Mouse (Mus musculus) myocyte (in vitro differentiated cells): ENCODE data around the gene Nfil3. TPM values are rescaled to one million over a fixed set of nuclear protein-coding genes. Genes with fewer than 3 reads are reported as not detected.

ENCODE experiments used
- H3K27me3 ChIP-seq: one replicate; pipeline ENCODE4 v1.6.1; 2011; ENCODE audit not compliant: control insufficient read depth, insufficient read depth, insufficient read length
- H3K36me3 ChIP-seq: one replicate; pipeline ENCODE4 v1.6.1; 2011; ENCODE audit not compliant: control insufficient read depth, insufficient read depth
- H3K4me2 ChIP-seq: one replicate; pipeline ENCODE4 v1.6.1; 2011; ENCODE audit warnings: low read depth, control low read depth
- H3K4me3 ChIP-seq: one replicate; pipeline ENCODE4 v1.5.1; 2011; ENCODE audit warnings: mild to moderate bottlenecking, control low read depth, moderate library complexity
- H3K79me2 ChIP-seq: one replicate; pipeline ENCODE4 v1.6.1; 2011; ENCODE audit not compliant: control insufficient read depth, insufficient read depth
- H3ac ChIP-seq: one replicate; pipeline ENCODE4 v1.6.1; 2011; ENCODE audit not compliant: control insufficient read depth, insufficient read length
- CEBPB ChIP-seq: IDR thresholded peaks from 2 replicates; pipeline ENCODE4 v1.6.1; 2011; ENCODE audit warnings: mild to moderate bottlenecking, moderate library complexity; ENCODE audit not compliant: poor library complexity, insufficient read depth, severe bottlenecking
- E2F4 ChIP-seq: IDR thresholded peaks from one replicate; pipeline ENCODE4 v1.6.1; 2011; ENCODE audit warnings: mild to moderate bottlenecking, control low read depth, moderate library complexity; ENCODE audit not compliant: insufficient read depth
- MAX ChIP-seq: IDR thresholded peaks from one replicate; pipeline ENCODE4 v1.6.1; 2011; ENCODE audit warnings: low read depth, mild to moderate bottlenecking, control low read depth
- MYOD1 ChIP-seq, 3 experiments: IDR thresholded peaks; one replicate each; pipeline ENCODE4 v1.6.1; 2011; ENCODE audit warnings: control low read depth in 2 of 3, low read depth in 2 of 3, mild to moderate bottlenecking in 2 of 3, moderate library complexity in 1 of 3; ENCODE audit not compliant: insufficient read length in 2 of 3, control insufficient read depth in 1 of 3
- MYOG ChIP-seq, 3 experiments: IDR thresholded peaks; one replicate each; pipeline ENCODE4 v1.6.1; 2011; ENCODE audit warnings: control low read depth in 2 of 3, low read depth in 2 of 3, mild to moderate bottlenecking in 2 of 3; ENCODE audit not compliant: insufficient read length in 2 of 3, control insufficient read depth in 1 of 3, insufficient read depth in 1 of 3
- POLR2A ChIP-seq: IDR thresholded peaks from one replicate; pipeline ENCODE4 v1.6.1; 2011; ENCODE audit warnings: low read depth, mild to moderate bottlenecking, control low read depth, moderate library complexity; ENCODE audit not compliant: insufficient read length
- POLR2AphosphoS2 ChIP-seq: IDR thresholded peaks from one replicate; pipeline ENCODE4 v1.6.1; 2011; ENCODE audit warnings: low read depth, control low read depth; ENCODE audit not compliant: insufficient read length
- REST ChIP-seq: IDR thresholded peaks from one replicate; pipeline ENCODE4 v1.6.1; 2011; ENCODE audit warnings: mild to moderate bottlenecking, control low read depth, moderate library complexity; ENCODE audit not compliant: insufficient read depth, insufficient read length
- SRF ChIP-seq: IDR thresholded peaks from one replicate; pipeline ENCODE4 v1.6.1; 2011; ENCODE audit warnings: low read depth; ENCODE audit not compliant: control insufficient read depth, insufficient read length
- TCF12 ChIP-seq: IDR thresholded peaks from one replicate; pipeline ENCODE4 v1.6.1; 2011; ENCODE audit warnings: mild to moderate bottlenecking, control low read depth; ENCODE audit not compliant: poor library complexity, insufficient read depth, severe bottlenecking
- TCF3 ChIP-seq: IDR thresholded peaks from one replicate; pipeline ENCODE4 v1.6.1; 2011; ENCODE audit warnings: low read depth, control low read depth; ENCODE audit not compliant: insufficient read length
- USF1 ChIP-seq: IDR thresholded peaks from one replicate; pipeline ENCODE4 v1.6.1; 2011; ENCODE audit warnings: low read depth, mild to moderate bottlenecking, control low read depth, moderate library complexity
- polyA plus RNA-seq: library from polyadenylated mRNA; unstranded; fragments of >200 nt; fragmentation: generic; extraction: Trizol; gene quantifications from one replicate; pipeline ENCODE4 v1.2.1, GENCODE M21; 2012; ENCODE audit warnings: missing spikeins

The Nfil3 gene
- polyA plus RNA-seq, 1 experiment, result 60.6 TPM

- H3K4me3 ChIP-seq, result no peak overlapping the region
- no peak overlapping the region for H3K4me2 ChIP-seq
- no peak for TF ChIP-seq POLR2A
- no peak for TF ChIP-seq SRF
- TF ChIP-seq TCF12, result peak; percentile 3
- no peak for TF ChIP-seq USF1
- peak in 1 of 3 experiments; percentile 3 for TF ChIP-seq MYOG (IDR thresholded peaks at IDR 0.05; ENCODE audit: control insufficient read depth in 1 of 3, insufficient read depth in 1 of 3, insufficient read length in 2 of 3, low read depth in 2 of 3)
- no peak for TF ChIP-seq CEBPB
- no peak for TF ChIP-seq REST
- TF ChIP-seq POLR2AphosphoS2, result no peak
- no peak for TF ChIP-seq MAX
- no peak for TF ChIP-seq TCF3
- TF ChIP-seq MYOD1 (IDR thresholded peaks at IDR 0.05; ENCODE audit: control insufficient read depth in 1 of 3, insufficient read length in 2 of 3, low read depth in 2 of 3), result peak in 2 of 3 experiments; percentile 36 to 92
- no peak for TF ChIP-seq E2F4
- H3K36me3 ChIP-seq, result no peaks in the 10 kb centered on the region
- H3K79me2 ChIP-seq, result no peaks in the 10 kb centered on the region
- no peak overlapping the region for H3ac ChIP-seq
- no peaks in the 10 kb centered on the region for H3K27me3 ChIP-seq
These were observed 39.9 kb downstream of the Nfil3 start for GRCm38 (mm10) chr13:52940956-52941355.

- H3K79me2 ChIP-seq, result no peaks in the 10 kb centered on the region
- no peak overlapping the region for H3ac ChIP-seq
- H3K27me3 ChIP-seq, result peaks cover 7% of the 10 kb centered on the region
- H3K4me2 ChIP-seq, result no peak overlapping the region
- no peak overlapping the region for H3K4me3 ChIP-seq
- TF ChIP-seq SRF, result no peak
- TF ChIP-seq POLR2A, result no peak
- TF ChIP-seq MYOD1 (IDR thresholded peaks at IDR 0.05; ENCODE audit: control insufficient read depth in 1 of 3, insufficient read length in 2 of 3, low read depth in 2 of 3), result no peak
- TF ChIP-seq MYOG (IDR thresholded peaks at IDR 0.05; ENCODE audit: control insufficient read depth in 1 of 3, insufficient read depth in 1 of 3, insufficient read length in 2 of 3, low read depth in 2 of 3), result no peak
- no peak for TF ChIP-seq TCF12
- TF ChIP-seq CEBPB, result no peak
- no peak for TF ChIP-seq TCF3
- no peak for TF ChIP-seq POLR2AphosphoS2
- no peaks in the 10 kb centered on the region for H3K36me3 ChIP-seq
These were observed 50.3 kb downstream of the Nfil3 start for GRCm38 (mm10) chr13:52930582-52930981.

GRCm38 (mm10) chr13:52929209-52930171 lies 51.4 kb downstream of the Nfil3 start, which contains the start of gene Auh:
Auh (minus strand) TSS chr13:52929681.
- Histone ChIP-seq H3K27me3 (peaks cover 7% of the 10 kb centered on the region), H3K4me3 (peak within 1 kb of the TSS; percentile 37), H3K36me3 (no peaks in the 10 kb centered on the region), H3K79me2 (no peaks in the 10 kb centered on the region), H3K4me2 (peak within 1 kb of the TSS; percentile 86), H3ac (peak within 1 kb of the TSS; percentile 47)
- peak; percentile 58 for TF ChIP-seq POLR2A
- no peak for TF ChIP-seq E2F4

GRCm38 (mm10) chr13:52928392-52928791 lies 52.5 kb downstream of the Nfil3 start:
- H3K27me3 ChIP-seq, result no peaks in the 10 kb centered on the region
- peak overlapping the region; percentile 86 for H3K4me2 ChIP-seq
- H3K79me2 ChIP-seq, result no peaks in the 10 kb centered on the region
- H3K4me3 ChIP-seq, result peak overlapping the region; percentile 37
- no peaks in the 10 kb centered on the region for H3K36me3 ChIP-seq
- TF ChIP-seq USF1 (no peak), MAX (no peak), SRF (no peak), POLR2AphosphoS2 (no peak), MYOG (IDR thresholded peaks at IDR 0.05; ENCODE audit: control insufficient read depth in 1 of 3, insufficient read depth in 1 of 3, insufficient read length in 2 of 3, low read depth in 2 of 3) (no peak), POLR2A (no peak), TCF12 (no peak)
- H3ac ChIP-seq, result no peak overlapping the region

GRCm38 (mm10) chr13:52924457-52924856 lies 56.4 kb downstream of the Nfil3 start:
- TF ChIP-seq POLR2AphosphoS2 (no peak), E2F4 (no peak), MYOD1 (IDR thresholded peaks at IDR 0.05; ENCODE audit: control insufficient read depth in 1 of 3, insufficient read length in 2 of 3, low read depth in 2 of 3) (no peak), TCF12 (no peak), CEBPB (no peak), SRF (no peak), MYOG (IDR thresholded peaks at IDR 0.05; ENCODE audit: control insufficient read depth in 1 of 3, insufficient read depth in 1 of 3, insufficient read length in 2 of 3, low read depth in 2 of 3) (no peak), REST (no peak), USF1 (no peak), MAX (no peak)
- Histone ChIP-seq H3ac (no peak overlapping the region), H3K36me3 (no peaks in the 10 kb centered on the region), H3K79me2 (no peaks in the 10 kb centered on the region), H3K4me3 (no peak overlapping the region), H3K27me3 (no peaks in the 10 kb centered on the region), H3K4me2 (no peak overlapping the region)
